Mouse (Mus musculus): ENCODE results near the gene Ttc28.

Gene Ttc28

DNA sequence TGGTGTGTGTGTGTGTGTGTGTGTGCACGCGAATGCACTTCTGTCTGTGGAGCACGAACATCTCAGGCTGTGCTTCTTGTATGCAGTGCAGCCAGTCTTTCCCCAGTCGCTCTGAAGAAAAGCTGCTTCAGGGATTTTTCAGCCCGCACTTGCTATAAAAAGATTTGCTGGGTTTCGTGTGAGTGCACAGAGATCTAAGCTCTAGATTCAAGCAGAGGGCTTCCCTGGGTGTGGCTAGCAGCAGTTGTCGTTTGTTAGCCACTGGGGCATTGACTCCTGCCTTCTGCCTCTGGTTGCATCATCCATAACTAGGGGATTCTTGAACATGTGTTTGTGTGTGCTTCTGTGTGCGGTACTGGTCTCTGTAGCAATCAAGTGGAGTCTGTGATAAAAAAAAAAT lies 175.9 kb downstream of the Ttc28 start:
- DNase-seq: no peak

- peak; percentile 10 for DNase-seq
These were observed 177.5 kb downstream of the Ttc28 start for GRCm38 (mm10) chr5:111057084-111057483.

GRCm38 (mm10) chr5:111058401-111059139 lies 179.0 kb downstream of the Ttc28 start:
- DNase-seq: peak; percentile 41

DNA sequence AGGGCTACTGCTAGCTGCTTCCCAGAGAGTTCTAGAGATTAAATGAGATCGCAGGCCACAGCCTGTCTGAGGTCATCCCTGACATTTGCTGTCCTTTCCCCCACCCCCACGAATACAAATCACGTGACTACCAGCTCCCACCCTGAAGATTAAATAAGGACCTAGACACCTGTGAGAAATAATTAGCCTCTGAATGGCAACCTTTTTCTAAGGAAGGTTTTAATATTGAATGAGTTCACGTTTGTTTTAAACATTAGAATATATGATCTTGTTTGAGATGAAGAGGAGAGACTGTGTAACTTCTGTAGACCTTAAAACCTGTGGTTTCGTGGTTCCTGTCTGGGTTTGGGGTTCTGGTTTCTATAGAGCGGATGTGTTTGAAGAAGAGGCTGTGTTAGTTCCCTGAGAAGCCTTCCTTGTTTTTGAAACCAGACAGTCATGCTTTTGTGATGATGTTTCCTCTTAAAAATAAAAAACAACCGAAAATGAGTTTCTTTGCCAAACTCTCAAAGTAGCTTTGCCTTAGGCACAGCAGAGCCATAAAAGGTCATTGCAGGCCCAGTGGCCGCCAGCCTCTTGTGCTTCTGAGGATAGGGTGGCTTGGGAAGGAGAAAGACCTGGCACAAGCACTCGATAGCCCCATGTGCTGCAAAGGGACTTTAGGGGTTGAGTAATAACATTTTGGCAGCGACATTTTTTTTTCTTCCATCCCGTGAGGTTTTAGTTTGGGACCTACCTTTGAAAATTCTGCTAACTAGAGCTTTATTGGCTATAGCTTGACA lies 179.7 kb downstream of the Ttc28 start:
- peak; percentile 61 for DNase-seq

GRCm38 (mm10) chr5:111060246-111060745 lies 180.7 kb downstream of the Ttc28 start:
- no peak for DNase-seq

DNA sequence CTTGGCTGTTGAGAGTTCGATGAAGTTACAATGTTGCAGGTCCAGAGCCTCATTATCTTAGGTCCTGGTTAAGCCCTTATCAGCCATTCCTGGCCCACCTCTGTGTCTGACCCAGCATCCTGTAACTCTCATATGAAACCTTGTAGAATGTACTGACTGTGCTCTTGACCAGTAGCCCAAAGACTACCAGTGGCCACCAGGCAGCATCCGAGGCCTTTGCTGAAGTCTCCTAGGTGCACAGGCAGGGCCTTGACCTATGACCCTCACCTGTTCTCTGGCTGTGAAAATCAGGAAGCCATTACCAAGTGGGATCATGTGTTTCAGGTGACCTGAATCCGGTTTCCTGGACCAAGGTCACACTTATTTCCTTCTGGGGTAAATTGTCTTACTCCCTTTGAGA lies 183.6 kb downstream of the Ttc28 start:
- DNase-seq: no peak

- no peak for DNase-seq
These were observed 184.4 kb downstream of the Ttc28 start for GRCm38 (mm10) chr5:111063991-111064390.

DNA sequence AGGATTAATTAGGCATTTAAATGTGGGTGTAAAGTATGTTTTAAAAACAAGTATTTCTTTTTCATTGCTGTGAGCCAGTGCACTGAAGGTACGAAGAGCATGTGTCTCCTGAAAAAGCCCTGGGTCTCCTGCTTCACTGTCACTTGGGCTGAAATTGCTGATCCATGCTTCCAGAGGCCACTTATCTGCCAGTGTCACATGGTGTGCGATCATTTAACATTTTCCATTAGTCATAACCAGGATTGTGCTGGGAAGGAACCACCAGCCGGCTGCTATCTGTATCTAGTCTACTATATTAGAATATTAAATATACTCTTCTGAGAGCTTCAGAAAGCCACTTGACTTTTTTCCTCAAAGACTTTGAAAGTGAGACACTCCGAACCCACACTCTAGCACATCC lies 186.2 kb downstream of the Ttc28 start:
- DNase-seq: no peak

- no peak for DNase-seq
These were observed 189.9 kb downstream of the Ttc28 start for GRCm38 (mm10) chr5:111069503-111069902.

- DNase-seq: no peak
These were observed 190.3 kb downstream of the Ttc28 start for GRCm38 (mm10) chr5:111069931-111070330.

DNA sequence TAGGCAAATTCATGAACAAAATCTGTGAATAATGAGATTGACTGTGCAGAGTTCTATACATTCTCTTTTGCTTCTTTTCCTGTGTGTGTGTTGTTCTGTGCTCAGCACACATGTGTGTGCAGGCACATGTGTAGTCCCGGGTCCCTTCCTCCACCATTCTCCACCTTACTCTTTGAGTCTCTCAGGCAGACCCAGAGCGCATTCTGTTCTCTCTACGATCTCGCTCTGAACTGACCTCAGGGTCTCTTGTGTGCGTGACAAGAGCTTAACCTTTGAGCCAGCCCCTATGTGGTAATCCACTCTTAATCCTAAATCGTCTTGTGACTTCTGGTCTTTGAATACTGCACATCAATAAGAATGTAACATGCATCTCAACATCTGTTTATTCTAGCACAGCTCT lies 190.8 kb downstream of the Ttc28 start:
- DNase-seq: no peak

GRCm38 (mm10) chr5:111073316-111073736 lies 193.7 kb downstream of the Ttc28 start:
- no peak for DNase-seq

DNA sequence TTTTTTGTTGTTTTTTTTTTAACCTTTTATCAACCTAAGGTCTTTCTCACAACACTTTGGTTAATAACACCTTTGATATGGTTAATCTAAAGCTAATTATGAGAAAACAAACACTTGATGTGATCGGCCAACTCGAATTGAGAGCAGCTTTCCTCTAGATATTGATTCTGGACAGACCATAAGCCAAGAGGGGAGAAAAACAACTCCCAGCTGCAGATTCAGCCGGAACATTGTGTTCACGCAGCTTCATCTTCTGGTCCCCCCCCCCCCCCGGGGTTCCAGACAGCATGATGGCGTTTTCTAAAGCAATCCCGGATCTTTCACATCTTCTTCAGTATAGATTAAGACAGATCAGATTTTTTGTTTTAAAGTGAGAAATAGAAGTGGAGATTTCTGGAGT lies 194.4 kb downstream of the Ttc28 start:
- DNase-seq: no peak

- no peak for DNase-seq
These were observed 196.2 kb downstream of the Ttc28 start for GRCm38 (mm10) chr5:111075841-111076240.

DNA sequence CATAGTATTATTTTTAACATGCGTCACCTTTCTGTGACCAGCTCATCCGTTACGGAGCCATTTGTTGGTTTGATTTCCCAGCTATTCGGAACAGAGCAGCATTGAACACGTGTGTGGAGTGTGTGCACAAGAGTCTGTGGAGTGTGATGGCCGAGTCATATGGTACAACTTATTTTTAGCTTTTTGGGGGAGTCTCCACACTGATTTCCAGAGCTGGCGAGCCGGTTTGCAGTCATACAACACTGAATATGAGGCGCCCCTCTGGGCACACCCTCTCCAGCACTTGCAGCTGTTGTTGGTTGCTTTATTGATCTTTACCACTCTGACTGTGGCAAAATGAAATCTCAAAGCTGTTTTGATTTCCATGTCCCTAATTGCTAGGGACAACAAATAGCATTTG lies 197.7 kb downstream of the Ttc28 start:
- DNase-seq: no peak

DNA sequence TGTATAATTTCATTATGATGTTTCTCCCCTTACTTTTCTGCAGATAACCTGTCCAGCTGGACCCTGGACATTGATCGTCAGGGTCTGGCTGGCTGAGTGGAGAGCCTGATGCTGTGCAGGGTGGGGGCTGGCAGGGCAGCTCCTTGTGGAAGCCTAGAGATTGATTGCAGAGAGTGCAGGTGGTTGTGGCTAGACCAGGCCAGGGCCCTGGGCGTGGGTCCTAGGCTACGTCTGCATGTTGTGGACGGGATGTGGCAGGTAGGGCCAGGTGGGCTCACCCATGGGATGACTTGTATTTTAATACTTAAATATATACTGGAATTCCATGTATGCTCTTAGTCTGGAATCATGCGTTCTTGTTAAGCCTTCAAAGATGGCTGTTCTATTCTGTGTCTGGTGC lies 201.0 kb downstream of the Ttc28 start:
- no peak for DNase-seq

- DNase-seq: no peak
These were observed 206.2 kb downstream of the Ttc28 start for GRCm38 (mm10) chr5:111085849-111086248.

DNA sequence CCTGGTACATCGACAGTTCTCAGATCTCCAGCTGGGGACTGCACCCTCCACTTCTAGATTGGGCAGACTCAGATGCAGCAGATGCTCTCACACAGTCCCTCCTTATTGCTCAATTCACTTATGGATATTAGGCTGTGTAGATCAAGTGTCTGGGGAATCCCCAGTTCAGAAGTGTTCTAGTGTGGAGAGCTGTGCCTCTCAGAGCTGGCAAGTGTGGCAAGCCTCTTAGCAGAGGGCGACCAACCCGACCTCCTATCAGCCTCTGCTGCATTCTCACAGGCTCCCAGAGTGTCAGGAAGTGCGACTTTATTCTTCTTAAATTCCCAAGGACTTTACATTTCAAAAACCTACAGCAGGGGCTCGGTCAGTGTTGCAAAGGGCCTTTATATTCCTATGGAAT lies 217.1 kb downstream of the Ttc28 start:
- no peak for DNase-seq

GRCm38 (mm10) chr5:111097233-111098160 lies 217.9 kb downstream of the Ttc28 start:
- no peak for DNase-seq

DNA sequence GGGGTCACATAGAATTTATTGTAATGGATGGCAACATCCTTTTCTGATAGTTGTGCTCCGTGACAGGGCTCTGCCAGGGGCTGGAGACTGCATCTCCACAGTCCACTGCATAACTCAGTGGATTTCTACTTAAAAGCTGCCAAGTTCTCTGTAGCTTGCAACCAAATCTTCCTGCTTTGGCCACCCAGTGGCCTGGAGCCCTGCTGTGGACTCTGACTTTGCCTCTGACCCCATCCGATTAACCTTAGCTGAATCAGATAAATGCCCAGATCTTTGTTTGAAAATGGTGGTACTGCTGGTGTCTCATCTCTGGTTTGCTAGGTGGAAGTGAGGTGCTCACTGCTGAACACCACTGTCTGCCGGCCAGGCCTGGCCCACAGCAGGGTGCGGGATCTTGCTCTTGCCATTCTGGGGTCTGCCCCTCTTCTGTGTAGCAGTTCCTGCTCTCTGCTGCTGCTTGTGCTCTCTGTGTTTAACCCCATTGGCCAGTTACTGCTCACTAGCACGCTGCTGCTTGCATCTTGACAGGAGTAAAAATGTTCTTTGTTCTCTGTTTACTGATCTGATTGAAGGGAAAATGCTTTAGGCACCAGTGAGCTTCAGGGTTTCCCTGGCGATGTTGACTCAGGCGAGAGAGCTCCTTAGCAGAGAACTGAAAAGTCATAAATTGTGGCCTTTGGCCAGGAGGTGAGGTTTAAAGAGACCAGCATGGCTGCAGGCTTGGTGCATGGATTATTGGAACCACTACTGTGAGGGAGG lies 219.1 kb downstream of the Ttc28 start:
- no peak for DNase-seq

DNA sequence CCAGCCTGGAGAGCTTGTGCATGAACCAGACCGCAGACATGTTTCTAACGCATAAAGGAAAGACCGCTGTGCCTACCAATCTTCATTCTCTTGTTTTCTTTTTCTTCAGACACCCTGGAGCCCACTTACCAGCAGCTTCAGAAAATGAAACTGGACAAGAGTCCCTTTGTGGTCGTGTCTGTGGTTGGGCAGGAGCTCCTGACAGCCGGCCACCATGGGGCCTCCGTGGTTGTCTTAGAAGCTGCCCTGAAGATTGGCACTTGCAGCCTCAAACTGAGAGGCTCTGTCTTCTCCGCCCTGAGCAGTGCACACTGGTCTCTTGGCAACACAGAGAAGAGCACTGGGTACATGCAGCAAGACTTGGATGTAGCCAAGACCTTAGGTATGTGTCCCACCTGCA lies 221.0 kb downstream of the Ttc28 start:
- DNase-seq: no peak

DNA sequence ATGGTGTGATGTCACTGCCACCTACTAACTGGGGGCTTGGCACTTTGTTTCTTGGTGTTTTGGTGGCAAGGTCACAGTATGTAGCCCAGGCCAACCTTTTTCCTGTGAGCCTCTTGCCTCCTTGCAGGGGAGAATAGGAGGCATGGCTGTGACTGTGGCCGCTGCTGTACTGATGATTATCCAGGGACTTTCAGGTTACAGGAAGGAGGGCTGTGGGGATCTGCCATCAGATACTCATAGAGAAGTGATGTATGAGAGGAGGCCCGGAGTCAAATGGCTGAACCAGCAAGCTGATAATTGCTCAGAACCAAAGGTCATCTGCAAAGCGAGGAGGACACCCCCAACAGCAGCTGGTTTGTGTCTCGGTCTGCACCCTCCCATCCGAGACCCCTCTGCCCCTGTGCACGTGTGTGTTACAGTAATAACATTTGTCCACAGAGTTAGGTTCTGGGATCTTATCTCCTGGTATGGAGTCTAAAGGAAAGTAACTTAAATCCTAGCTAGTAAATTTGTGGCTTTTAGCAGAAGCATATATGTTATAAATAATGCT lies 221.9 kb downstream of the Ttc28 start:
- DNase-seq: no peak

All from thymus, postnatal 25 days (tissue).